Mouse (Mus musculus): ENCODE measurements around the gene Tmem108. TPM values are rescaled to one million over a fixed set of nuclear protein-coding genes. Genes with fewer than 3 reads are reported as not detected.

Gene Tmem108
- polyA plus RNA-seq, 1 experiment from 2014 or later: 33.2 TPM

GRCm38 (mm10) chr9:103580186-103580585 lies 181.5 kb downstream of the Tmem108 start:
- H3K36me3 ChIP-seq (ENCODE audit: control insufficient read depth, insufficient read depth, low read length): no peaks in the 10 kb centered on the region
- H3K4me3 ChIP-seq (replicated peaks; ENCODE audit: low read depth, low read length): no peak overlapping the region
- no peak overlapping the region for H3K9ac ChIP-seq (replicated peaks; ENCODE audit: low read length)
- DNase-seq (no peak), ATAC-seq (ENCODE audit: low FRiP score, low TSS enrichment) (no peak)
- H3K9me3 ChIP-seq (ENCODE audit: control insufficient read depth, low read length): no peaks in the 10 kb centered on the region
- H3K27me3 ChIP-seq (ENCODE audit: control insufficient read depth, insufficient read depth, low read length): no peaks in the 10 kb centered on the region
- 94% methylated on average over 4 of the region's 4 CpGs for WGBS
- H3K4me1 ChIP-seq (ENCODE audit: control insufficient read depth, insufficient read depth, low read length): peaks cover 14% of the 10 kb centered on the region; the same call in 1 of the 2 replicates
- H3K27ac ChIP-seq (replicated peaks; ENCODE audit: low read depth, low read length): no peak overlapping the region
- H3K4me2 ChIP-seq (ENCODE audit: low read length): no peak overlapping the region

- 79% methylated on average over 9 of the region's 9 CpGs for WGBS
- H3K36me3 ChIP-seq (ENCODE audit: control insufficient read depth, insufficient read depth, low read length): no peaks in the 10 kb centered on the region
- H3K4me1 ChIP-seq (ENCODE audit: control insufficient read depth, insufficient read depth, low read length): peaks cover 16% of the 10 kb centered on the region
- ATAC-seq (ENCODE audit: low FRiP score, low TSS enrichment) (no peak), DNase-seq (no peak)
- H3K27ac ChIP-seq (replicated peaks; ENCODE audit: low read depth, low read length): no peak overlapping the region
- no peak overlapping the region for H3K9ac ChIP-seq (replicated peaks; ENCODE audit: low read length)
- H3K4me3 ChIP-seq (replicated peaks; ENCODE audit: low read depth, low read length): no peak overlapping the region
- no peak overlapping the region for H3K4me2 ChIP-seq (ENCODE audit: low read length)
- H3K9me3 ChIP-seq (ENCODE audit: control insufficient read depth, low read length): no peaks in the 10 kb centered on the region
- no peaks in the 10 kb centered on the region for H3K27me3 ChIP-seq (ENCODE audit: control insufficient read depth, insufficient read depth, low read length)
These were observed 182.1 kb downstream of the Tmem108 start for GRCm38 (mm10) chr9:103579411-103580026.

- WGBS: 82% methylated on average over 4 of the region's 4 CpGs
- ATAC-seq (ENCODE audit: low FRiP score, low TSS enrichment) (no peak), DNase-seq (no peak)
- H3K4me3 ChIP-seq (replicated peaks; ENCODE audit: low read depth, low read length): no peak overlapping the region
- H3K27me3 ChIP-seq (ENCODE audit: control insufficient read depth, insufficient read depth, low read length): no peaks in the 10 kb centered on the region
- no peak overlapping the region for H3K9ac ChIP-seq (replicated peaks; ENCODE audit: low read length)
- H3K4me1 ChIP-seq (ENCODE audit: control insufficient read depth, insufficient read depth, low read length): peaks cover 27% of the 10 kb centered on the region
- no peak overlapping the region for H3K4me2 ChIP-seq (ENCODE audit: low read length)
- H3K27ac ChIP-seq (replicated peaks; ENCODE audit: low read depth, low read length): no peak overlapping the region
- H3K36me3 ChIP-seq (ENCODE audit: control insufficient read depth, insufficient read depth, low read length): no peaks in the 10 kb centered on the region
- H3K9me3 ChIP-seq (ENCODE audit: control insufficient read depth, low read length): no peaks in the 10 kb centered on the region
These were observed 183.9 kb downstream of the Tmem108 start for GRCm38 (mm10) chr9:103577731-103578130.

GRCm38 (mm10) chr9:103577181-103577580 lies 184.5 kb downstream of the Tmem108 start:
- Histone ChIP-seq H3K4me1 (ENCODE audit: control insufficient read depth, insufficient read depth, low read length) (peaks cover 27% of the 10 kb centered on the region), H3K4me3 (replicated peaks; ENCODE audit: low read depth, low read length) (no peak overlapping the region), H3K4me2 (ENCODE audit: low read length) (no peak overlapping the region), H3K36me3 (ENCODE audit: control insufficient read depth, insufficient read depth, low read length) (no peaks in the 10 kb centered on the region), H3K27ac (replicated peaks; ENCODE audit: low read depth, low read length) (no peak overlapping the region), H3K27me3 (ENCODE audit: control insufficient read depth, insufficient read depth, low read length) (no peaks in the 10 kb centered on the region), H3K9ac (replicated peaks; ENCODE audit: low read length) (no peak overlapping the region), H3K9me3 (ENCODE audit: control insufficient read depth, low read length) (no peaks in the 10 kb centered on the region)
- DNase-seq (no peak), ATAC-seq (ENCODE audit: low FRiP score, low TSS enrichment) (no peak)
- WGBS: 88% methylated on average over 5 of the region's 5 CpGs

GRCm38 (mm10) chr9:103575901-103576300 lies 185.7 kb downstream of the Tmem108 start:
- no peak for ATAC-seq (ENCODE audit: low FRiP score, low TSS enrichment)
- Histone ChIP-seq H3K27me3 (ENCODE audit: control insufficient read depth, insufficient read depth, low read length) (no peaks in the 10 kb centered on the region), H3K9me3 (ENCODE audit: control insufficient read depth, low read length) (no peaks in the 10 kb centered on the region), H3K9ac (replicated peaks; ENCODE audit: low read length) (no peak overlapping the region), H3K36me3 (ENCODE audit: control insufficient read depth, insufficient read depth, low read length) (no peaks in the 10 kb centered on the region), H3K27ac (replicated peaks; ENCODE audit: low read depth, low read length) (no peak overlapping the region), H3K4me2 (ENCODE audit: low read length) (no peak overlapping the region), H3K4me3 (replicated peaks; ENCODE audit: low read depth, low read length) (no peak overlapping the region), H3K4me1 (ENCODE audit: control insufficient read depth, insufficient read depth, low read length) (peaks cover 27% of the 10 kb centered on the region)
- 90% methylated on average over 5 of the region's 5 CpGs for WGBS
- no peak for DNase-seq

GRCm38 (mm10) chr9:103573994-103574750 lies 187.5 kb downstream of the Tmem108 start:
- no peak for ATAC-seq (ENCODE audit: low FRiP score, low TSS enrichment)
- H3K27ac ChIP-seq (replicated peaks; ENCODE audit: low read depth, low read length): peak overlapping the region; percentile 63
- H3K4me2 ChIP-seq (ENCODE audit: low read length): 0 out of 2 replicates have a peak overlapping the region, but pooled peaks have one; percentile 22
- H3K27me3 ChIP-seq (ENCODE audit: control insufficient read depth, insufficient read depth, low read length): 0 out of 2 replicates have a peak, but pooled peaks cover 3% of the 10 kb centered on the region
- peaks cover 35% of the 10 kb centered on the region for H3K4me1 ChIP-seq (ENCODE audit: control insufficient read depth, insufficient read depth, low read length)
- 2% methylated on average over 5 of the region's 5 CpGs for WGBS
- H3K36me3 ChIP-seq (ENCODE audit: control insufficient read depth, insufficient read depth, low read length): no peaks in the 10 kb centered on the region
- H3K9ac ChIP-seq (replicated peaks; ENCODE audit: low read length): no peak overlapping the region
- no peak overlapping the region for H3K4me3 ChIP-seq (replicated peaks; ENCODE audit: low read depth, low read length)
- no peaks in the 10 kb centered on the region for H3K9me3 ChIP-seq (ENCODE audit: control insufficient read depth, low read length)
- DNase-seq: peak; percentile 73

GRCm38 (mm10) chr9:103570158-103570741 lies 191.4 kb downstream of the Tmem108 start:
- Histone ChIP-seq H3K27ac (replicated peaks; ENCODE audit: low read depth, low read length) (peak overlapping the region; percentile 63), H3K4me3 (replicated peaks; ENCODE audit: low read depth, low read length) (no peak overlapping the region), H3K4me2 (ENCODE audit: low read length) (0 out of 2 replicates have a peak overlapping the region, but pooled peaks have one; percentile 0), H3K9me3 (ENCODE audit: control insufficient read depth, low read length) (no peaks in the 10 kb centered on the region), H3K27me3 (ENCODE audit: control insufficient read depth, insufficient read depth, low read length) (peaks cover 3% of the 10 kb centered on the region; the same call in 1 of the 2 replicates), H3K36me3 (ENCODE audit: control insufficient read depth, insufficient read depth, low read length) (no peaks in the 10 kb centered on the region), H3K9ac (replicated peaks; ENCODE audit: low read length) (0 out of 2 replicates have a peak overlapping the region, but pooled peaks have one; percentile 16), H3K4me1 (ENCODE audit: control insufficient read depth, insufficient read depth, low read length) (peaks cover 37% of the 10 kb centered on the region)
- ATAC-seq (ENCODE audit: low FRiP score, low TSS enrichment) (no peak; the same call in 1 of the 2 replicates), DNase-seq (peak; percentile 57)
- WGBS: 43% methylated on average over 14 of the region's 14 CpGs

GRCm38 (mm10) chr9:103568983-103569382 lies 192.7 kb downstream of the Tmem108 start:
- Histone ChIP-seq H3K27me3 (ENCODE audit: control insufficient read depth, insufficient read depth, low read length) (peaks cover 3% of the 10 kb centered on the region; the same call in 1 of the 2 replicates), H3K9me3 (ENCODE audit: control insufficient read depth, low read length) (no peaks in the 10 kb centered on the region), H3K9ac (replicated peaks; ENCODE audit: low read length) (no peak overlapping the region), H3K4me2 (ENCODE audit: low read length) (no peak overlapping the region), H3K36me3 (ENCODE audit: control insufficient read depth, insufficient read depth, low read length) (no peaks in the 10 kb centered on the region), H3K4me3 (replicated peaks; ENCODE audit: low read depth, low read length) (no peak overlapping the region), H3K27ac (replicated peaks; ENCODE audit: low read depth, low read length) (no peak overlapping the region), H3K4me1 (ENCODE audit: control insufficient read depth, insufficient read depth, low read length) (peaks cover 27% of the 10 kb centered on the region)
- DNase-seq (no peak), ATAC-seq (ENCODE audit: low FRiP score, low TSS enrichment) (no peak)
- WGBS: 94% methylated on average over 9 of the region's 9 CpGs
